Mouse (Mus musculus): ENCODE data around the gene Adgre1.
"Not testable (repeated sequence)": the region's sequence is repeated elsewhere in the genome, so short reads cannot be mapped to it uniquely, and the experiment has no call there.

Gene Adgre1

GRCm38 (mm10) chr17:57358441-57358840, at the start of gene Adgre1:
Gene Adgre1, plus strand, starts transcription at chr17:57358691.
- DNase-seq (ENCODE audit: low read depth, low spot score): no peak

GRCm38 (mm10) chr17:57311801-57312200, 46.7 kb upstream of the Adgre1 start:
- DNase-seq (ENCODE audit: low read depth, low spot score): no peak

- no peak for DNase-seq (ENCODE audit: low read depth, low spot score)
Measured at GRCm38 (mm10) chr17:57327615-57328014, 30.9 kb upstream of the Adgre1 start.

- DNase-seq (ENCODE audit: low read depth, low spot score): no peak
Measured at GRCm38 (mm10) chr17:57328944-57329343, 29.5 kb upstream of the Adgre1 start.

- no peak for DNase-seq (ENCODE audit: low read depth, low spot score)
Measured at GRCm38 (mm10) chr17:57330993-57331392, 27.5 kb upstream of the Adgre1 start.

- DNase-seq (ENCODE audit: low read depth, low spot score): no peak
Measured at GRCm38 (mm10) chr17:57332241-57332640, 26.2 kb upstream of the Adgre1 start.

- DNase-seq (ENCODE audit: low read depth, low spot score): no peak
Measured at GRCm38 (mm10) chr17:57334001-57334760, 24.3 kb upstream of the Adgre1 start.

GRCm38 (mm10) chr17:57334761-57335150, 23.7 kb upstream of the Adgre1 start:
- peak; percentile 62 for DNase-seq (ENCODE audit: low read depth, low spot score)

- DNase-seq (ENCODE audit: low read depth, low spot score): not testable (repeated sequence)
Measured at GRCm38 (mm10) chr17:57335194-57335593, 23.3 kb upstream of the Adgre1 start.

- peak; percentile 82 for DNase-seq (ENCODE audit: low read depth, low spot score)
Measured at GRCm38 (mm10) chr17:57335673-57336303, 22.7 kb upstream of the Adgre1 start.

GRCm38 (mm10) chr17:57337996-57338395, 20.5 kb upstream of the Adgre1 start:
- DNase-seq (ENCODE audit: low read depth, low spot score): no peak

GRCm38 (mm10) chr17:57339298-57339697, 19.2 kb upstream of the Adgre1 start:
- DNase-seq (ENCODE audit: low read depth, low spot score): no peak

- no peak for DNase-seq (ENCODE audit: low read depth, low spot score)
Measured at GRCm38 (mm10) chr17:57341568-57341967, 16.9 kb upstream of the Adgre1 start.

- DNase-seq (ENCODE audit: low read depth, low spot score): no peak
Measured at GRCm38 (mm10) chr17:57344029-57344707, 14.3 kb upstream of the Adgre1 start.

GRCm38 (mm10) chr17:57347017-57347416, 11.5 kb upstream of the Adgre1 start:
- DNase-seq (ENCODE audit: low read depth, low spot score): no peak

- no peak for DNase-seq (ENCODE audit: low read depth, low spot score)
Measured at GRCm38 (mm10) chr17:57347781-57348180, 10.7 kb upstream of the Adgre1 start.

- DNase-seq (ENCODE audit: low read depth, low spot score): no peak
Measured at GRCm38 (mm10) chr17:57349067-57349466, 9.4 kb upstream of the Adgre1 start.

- DNase-seq (ENCODE audit: low read depth, low spot score): no peak
Measured at GRCm38 (mm10) chr17:57350212-57350611, 8.3 kb upstream of the Adgre1 start.

- no peak for DNase-seq (ENCODE audit: low read depth, low spot score)
Measured at GRCm38 (mm10) chr17:57351107-57351506, 7.4 kb upstream of the Adgre1 start.

GRCm38 (mm10) chr17:57359485-57360241, 1.2 kb downstream of the Adgre1 start:
- DNase-seq (ENCODE audit: low read depth, low spot score): no peak

Measured in retina, postnatal 7 days (tissue).